Mouse (Mus musculus): ENCODE data around the gene Adgre5.

Gene Adgre5

DNA sequence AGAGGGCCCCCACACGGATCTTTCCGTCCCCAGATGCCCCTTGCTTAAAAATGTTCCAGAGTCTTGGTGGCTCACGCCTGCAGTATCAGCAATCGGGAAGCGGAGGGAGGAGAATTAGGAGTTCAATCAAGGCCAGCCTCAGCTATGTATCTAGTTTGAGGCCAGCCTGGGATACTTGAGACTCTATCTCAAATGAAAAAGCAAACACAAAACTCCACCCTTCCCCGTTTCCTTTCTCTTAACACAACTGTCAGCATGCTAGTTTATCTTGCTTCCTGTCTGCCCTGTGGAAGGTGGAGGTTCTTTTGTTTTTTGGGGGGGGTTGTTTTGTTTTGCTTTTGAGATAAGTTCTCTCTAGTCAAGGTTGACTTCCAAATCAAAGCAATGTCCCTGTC lies 32.3 kb upstream of the Adgre5 start:
- no peaks in the 10 kb centered on the region for H3K36me3 ChIP-seq (ENCODE audit: insufficient read depth, low read length)

GRCm38 (mm10) chr8:83772701-83773451 lies 31.8 kb upstream of the Adgre5 start:
- Histone ChIP-seq H3K4me1 (replicated peaks; ENCODE audit: low read depth, low read length) (peaks cover 79% of the 10 kb centered on the region), H3K4me3 (replicated peaks; ENCODE audit: low read length) (peak overlapping the region; percentile 76), H3K36me3 (ENCODE audit: insufficient read depth, low read length) (no peaks in the 10 kb centered on the region)

More for the DNA sequence above, 32.3 kb upstream of the Adgre5 start:
- no peaks in the 10 kb centered on the region for H3K9me3 ChIP-seq (ENCODE audit: low read length)
- H3K27me3 ChIP-seq (ENCODE audit: insufficient read depth, low read length): peaks cover 3% of the 10 kb centered on the region; the same call in 1 of the 2 replicates
- H3K4me3 ChIP-seq (replicated peaks; ENCODE audit: low read length): peak overlapping the region; percentile 76
- no peak for TF ChIP-seq POU5F1 (IDR thresholded peaks at IDR 0.05; ENCODE audit: borderline replicate concordance, low read length)
- no peak for TF ChIP-seq NANOG (IDR thresholded peaks at IDR 0.05; ENCODE audit: borderline replicate concordance, low read length)
- TF ChIP-seq CTCF (conservative IDR thresholded peaks at IDR 0.05; ENCODE audit: low read length): no peak
- H3K4me1 ChIP-seq (replicated peaks; ENCODE audit: low read depth, low read length): peaks cover 78% of the 10 kb centered on the region

DNA sequence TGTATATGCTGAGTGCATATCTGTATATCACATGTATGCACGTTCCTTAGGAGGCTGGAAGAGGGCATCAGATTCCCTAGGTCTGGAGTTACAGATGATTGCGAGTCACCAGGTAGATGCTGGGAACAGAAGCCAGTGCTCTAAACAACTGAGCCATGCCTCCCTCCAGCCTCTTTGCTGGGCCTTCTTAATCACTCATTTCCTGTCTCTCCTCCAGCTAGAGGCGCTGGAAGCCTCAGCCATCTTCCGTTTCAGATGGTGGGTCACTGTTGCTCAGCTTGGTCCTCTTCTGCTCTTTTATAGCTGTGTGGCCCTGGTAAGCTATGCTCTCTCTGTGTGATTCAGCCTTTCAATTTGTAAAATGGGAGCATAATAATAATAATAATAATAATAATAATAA lies 30.7 kb upstream of the Adgre5 start:
- H3K4me1 ChIP-seq (replicated peaks; ENCODE audit: low read depth, low read length): peaks cover 72% of the 10 kb centered on the region
- peaks cover 3% of the 10 kb centered on the region; the same call in 1 of the 2 replicates for H3K27me3 ChIP-seq (ENCODE audit: insufficient read depth, low read length)
- TF ChIP-seq NANOG (IDR thresholded peaks at IDR 0.05; ENCODE audit: borderline replicate concordance, low read length): no peak
- no peak for TF ChIP-seq CTCF (conservative IDR thresholded peaks at IDR 0.05; ENCODE audit: low read length)
- no peak for TF ChIP-seq POU5F1 (IDR thresholded peaks at IDR 0.05; ENCODE audit: borderline replicate concordance, low read length)
- no peak overlapping the region for H3K4me3 ChIP-seq (replicated peaks; ENCODE audit: low read length)
- peaks cover 1% of the 10 kb centered on the region for H3K9me3 ChIP-seq (ENCODE audit: low read length)
- no peaks in the 10 kb centered on the region for H3K36me3 ChIP-seq (ENCODE audit: insufficient read depth, low read length)

More at GRCm38 (mm10) chr8:83772701-83773451, 31.8 kb upstream of the Adgre5 start:
- Histone ChIP-seq H3K27me3 (ENCODE audit: insufficient read depth, low read length) (peaks cover 3% of the 10 kb centered on the region; the same call in 1 of the 2 replicates), H3K9me3 (ENCODE audit: low read length) (no peaks in the 10 kb centered on the region)
- TF ChIP-seq NANOG (IDR thresholded peaks at IDR 0.05; ENCODE audit: borderline replicate concordance, low read length) (no peak), CTCF (conservative IDR thresholded peaks at IDR 0.05; ENCODE audit: low read length) (no peak), POU5F1 (IDR thresholded peaks at IDR 0.05; ENCODE audit: borderline replicate concordance, low read length) (no peak)

DNA sequence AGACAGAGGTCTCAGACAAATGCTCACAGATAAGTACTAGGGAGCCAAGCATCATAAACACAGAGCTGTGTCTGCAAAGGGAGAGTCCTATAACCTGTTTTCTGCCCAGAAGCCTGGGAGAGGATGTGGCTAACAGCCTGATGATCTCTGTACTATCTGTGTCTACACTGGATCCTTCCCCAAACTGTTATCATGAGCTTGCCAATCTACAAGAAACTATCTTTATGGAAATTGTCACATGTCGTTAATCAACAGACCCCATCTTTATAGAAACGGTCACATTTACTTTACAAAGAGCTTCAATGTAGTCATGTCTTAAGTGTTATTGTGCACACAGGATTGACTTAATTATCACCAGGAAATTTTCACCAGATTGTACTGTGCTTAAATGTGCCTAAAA lies 29.5 kb upstream of the Adgre5 start:
- TF ChIP-seq POU5F1 (IDR thresholded peaks at IDR 0.05; ENCODE audit: borderline replicate concordance, low read length) (no peak), NANOG (IDR thresholded peaks at IDR 0.05; ENCODE audit: borderline replicate concordance, low read length) (no peak), CTCF (conservative IDR thresholded peaks at IDR 0.05; ENCODE audit: low read length) (no peak)
- H3K4me3 ChIP-seq (replicated peaks; ENCODE audit: low read length): no peak overlapping the region
- H3K27me3 ChIP-seq (ENCODE audit: insufficient read depth, low read length): peaks cover 3% of the 10 kb centered on the region; the same call in 1 of the 2 replicates
- no peaks in the 10 kb centered on the region for H3K36me3 ChIP-seq (ENCODE audit: insufficient read depth, low read length)
- H3K4me1 ChIP-seq (replicated peaks; ENCODE audit: low read depth, low read length): peaks cover 62% of the 10 kb centered on the region
- H3K9me3 ChIP-seq (ENCODE audit: low read length): peaks cover 6% of the 10 kb centered on the region

- Histone ChIP-seq H3K9me3 (ENCODE audit: low read length) (peaks cover 6% of the 10 kb centered on the region), H3K27me3 (ENCODE audit: insufficient read depth, low read length) (peaks cover 3% of the 10 kb centered on the region; the same call in 1 of the 2 replicates), H3K36me3 (ENCODE audit: insufficient read depth, low read length) (no peaks in the 10 kb centered on the region), H3K4me3 (replicated peaks; ENCODE audit: low read length) (no peak overlapping the region), H3K4me1 (replicated peaks; ENCODE audit: low read depth, low read length) (peaks cover 56% of the 10 kb centered on the region)
- TF ChIP-seq CTCF (conservative IDR thresholded peaks at IDR 0.05; ENCODE audit: low read length): no peak
- TF ChIP-seq NANOG (IDR thresholded peaks at IDR 0.05; ENCODE audit: borderline replicate concordance, low read length): no peak
- TF ChIP-seq POU5F1 (IDR thresholded peaks at IDR 0.05; ENCODE audit: borderline replicate concordance, low read length): no peak
Measured at GRCm38 (mm10) chr8:83769720-83770119, 28.6 kb upstream of the Adgre5 start.

DNA sequence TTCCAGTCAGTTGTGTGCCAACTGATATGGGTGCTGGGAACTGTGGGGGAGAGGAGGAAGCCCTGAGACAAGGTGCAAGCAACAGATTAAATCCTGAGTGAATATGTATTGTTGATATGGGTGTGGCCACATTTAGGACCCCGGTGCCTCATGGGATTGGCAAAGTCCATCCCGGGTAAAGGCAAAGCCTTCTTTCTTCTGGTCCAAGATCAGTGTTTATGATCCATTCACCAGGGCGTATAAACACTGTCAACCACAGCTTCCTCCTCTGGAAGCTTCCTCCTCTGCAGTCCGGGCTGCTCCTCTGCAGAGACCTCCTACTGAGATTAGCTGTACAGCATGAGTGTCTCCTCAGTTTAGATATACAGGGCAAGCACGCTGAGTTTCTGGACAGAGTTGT lies 27.4 kb upstream of the Adgre5 start:
- no peaks in the 10 kb centered on the region for H3K36me3 ChIP-seq (ENCODE audit: insufficient read depth, low read length)
- peaks cover 46% of the 10 kb centered on the region for H3K4me1 ChIP-seq (replicated peaks; ENCODE audit: low read depth, low read length)
- H3K4me3 ChIP-seq (replicated peaks; ENCODE audit: low read length): no peak overlapping the region
- TF ChIP-seq CTCF (conservative IDR thresholded peaks at IDR 0.05; ENCODE audit: low read length) (no peak), POU5F1 (IDR thresholded peaks at IDR 0.05; ENCODE audit: borderline replicate concordance, low read length) (no peak), NANOG (IDR thresholded peaks at IDR 0.05; ENCODE audit: borderline replicate concordance, low read length) (no peak)
- no peaks in the 10 kb centered on the region for H3K27me3 ChIP-seq (ENCODE audit: insufficient read depth, low read length)
- H3K9me3 ChIP-seq (ENCODE audit: low read length): peaks cover 6% of the 10 kb centered on the region

DNA sequence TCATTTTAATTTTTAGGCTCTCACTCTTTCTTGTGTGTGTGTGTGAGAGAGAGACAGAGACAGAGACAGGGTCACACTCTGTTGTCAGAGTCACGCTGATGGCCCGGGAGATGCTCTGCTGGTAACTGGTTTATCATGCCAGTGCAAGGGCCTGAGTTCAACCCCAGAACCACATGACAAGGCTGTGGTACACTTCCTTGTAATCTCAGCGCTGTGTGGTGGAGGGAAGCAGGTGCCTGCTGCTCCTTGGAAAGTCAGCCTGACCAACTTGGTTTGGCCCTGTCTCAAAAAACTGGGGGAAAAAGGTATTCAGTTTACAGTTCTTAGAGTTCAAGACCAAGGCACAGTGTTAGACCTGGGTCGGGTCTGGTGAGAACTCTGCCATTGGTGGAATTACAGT lies 26.3 kb upstream of the Adgre5 start:
- TF ChIP-seq POU5F1 (IDR thresholded peaks at IDR 0.05; ENCODE audit: borderline replicate concordance, low read length) (no peak), NANOG (IDR thresholded peaks at IDR 0.05; ENCODE audit: borderline replicate concordance, low read length) (no peak), CTCF (conservative IDR thresholded peaks at IDR 0.05; ENCODE audit: low read length) (no peak)
- H3K27me3 ChIP-seq (ENCODE audit: insufficient read depth, low read length): no peaks in the 10 kb centered on the region
- H3K4me3 ChIP-seq (replicated peaks; ENCODE audit: low read length): no peak overlapping the region
- no peaks in the 10 kb centered on the region for H3K36me3 ChIP-seq (ENCODE audit: insufficient read depth, low read length)
- H3K4me1 ChIP-seq (replicated peaks; ENCODE audit: low read depth, low read length): peaks cover 35% of the 10 kb centered on the region
- peaks cover 6% of the 10 kb centered on the region for H3K9me3 ChIP-seq (ENCODE audit: low read length)

DNA sequence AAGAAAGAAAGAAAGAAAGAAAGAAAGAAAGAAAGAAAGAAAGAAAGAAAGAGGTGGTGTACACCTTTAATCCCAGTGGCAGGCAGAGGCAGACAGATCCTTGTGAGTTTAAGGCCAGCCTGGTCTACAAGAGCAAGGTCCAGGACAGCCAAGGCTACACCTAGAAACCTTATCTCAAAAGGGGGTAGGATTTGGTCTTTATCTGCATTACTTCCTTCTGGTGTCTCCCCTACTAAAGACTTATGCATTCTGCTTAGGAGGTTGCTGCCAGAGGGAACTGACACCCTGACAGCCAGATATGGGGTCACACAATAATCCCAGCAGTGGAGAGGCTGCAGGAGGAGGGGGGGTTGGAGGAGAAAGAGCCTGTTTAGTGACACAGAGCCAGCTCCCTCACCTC lies 24.5 kb upstream of the Adgre5 start:
- peaks cover 6% of the 10 kb centered on the region for H3K9me3 ChIP-seq (ENCODE audit: low read length)
- TF ChIP-seq NANOG (IDR thresholded peaks at IDR 0.05; ENCODE audit: borderline replicate concordance, low read length) (no peak), POU5F1 (IDR thresholded peaks at IDR 0.05; ENCODE audit: borderline replicate concordance, low read length) (no peak), CTCF (conservative IDR thresholded peaks at IDR 0.05; ENCODE audit: low read length) (no peak)
- no peaks in the 10 kb centered on the region for H3K36me3 ChIP-seq (ENCODE audit: insufficient read depth, low read length)
- H3K4me3 ChIP-seq (replicated peaks; ENCODE audit: low read length): no peak overlapping the region
- H3K27me3 ChIP-seq (ENCODE audit: insufficient read depth, low read length): peaks cover 6% of the 10 kb centered on the region; the same call in 1 of the 2 replicates
- H3K4me1 ChIP-seq (replicated peaks; ENCODE audit: low read depth, low read length): peaks cover 26% of the 10 kb centered on the region
